Mouse (Mus musculus) urinary bladder, postnatal 4 days (tissue): ENCODE data around the gene Naaa.

Experiments
- DNase-seq, 2 experiments: peaks; one replicate each; pipeline ENCODE4 v3.0.0; 2021 to 2022; ENCODE audit warnings: low spot score in 2 of 2

Gene Naaa

GRCm38 (mm10) chr5:92277437-92278394, at the start of gene Naaa:
Naaa (minus strand) TSS chr5:92278170.
- peak; percentile 76 to 77 for DNase-seq

DNA sequence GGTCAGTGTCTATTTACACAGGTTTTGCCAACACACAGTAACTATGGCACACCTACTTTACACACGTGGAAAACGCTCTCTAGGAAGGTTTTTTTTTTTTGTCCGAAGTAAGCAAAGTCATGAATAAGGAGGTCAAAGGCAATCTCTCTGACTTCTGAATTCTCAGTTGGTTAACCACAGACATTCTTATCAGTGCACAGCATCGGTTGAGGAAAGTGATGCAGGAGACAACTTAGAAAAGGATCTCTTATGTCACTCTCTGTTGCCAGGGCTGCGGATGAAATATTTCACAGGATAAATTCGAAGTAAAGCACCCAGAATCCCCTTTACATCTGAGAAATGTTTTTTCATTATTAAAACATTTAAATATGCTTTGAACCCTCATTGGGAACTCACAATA, 49.4 kb upstream of the Naaa start:
- DNase-seq = no peak

GRCm38 (mm10) chr5:92323264-92323663, 45.3 kb upstream of the Naaa start:
- DNase-seq = peak in 1 of 2 experiments; percentile 51

DNA sequence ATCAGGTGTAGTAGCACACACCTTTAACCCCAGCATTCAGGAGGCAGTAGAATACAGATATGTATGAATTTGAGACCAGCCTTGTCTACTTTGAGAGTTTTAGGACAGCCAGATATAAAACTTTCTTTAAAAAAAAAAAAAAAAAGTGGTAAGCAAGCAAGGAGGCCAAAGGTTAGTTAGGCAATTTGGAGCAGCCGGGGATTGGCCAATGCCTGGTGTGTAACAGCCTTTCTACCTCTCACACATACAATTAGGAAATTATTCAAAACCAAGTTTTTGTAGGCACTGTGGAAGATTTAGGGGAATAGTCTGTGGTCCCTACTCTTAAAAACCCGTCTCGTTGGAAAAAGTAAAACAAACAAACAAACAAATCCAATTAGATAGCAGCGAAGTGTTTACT, 44.6 kb upstream of the Naaa start:
- DNase-seq = no peak

DNA sequence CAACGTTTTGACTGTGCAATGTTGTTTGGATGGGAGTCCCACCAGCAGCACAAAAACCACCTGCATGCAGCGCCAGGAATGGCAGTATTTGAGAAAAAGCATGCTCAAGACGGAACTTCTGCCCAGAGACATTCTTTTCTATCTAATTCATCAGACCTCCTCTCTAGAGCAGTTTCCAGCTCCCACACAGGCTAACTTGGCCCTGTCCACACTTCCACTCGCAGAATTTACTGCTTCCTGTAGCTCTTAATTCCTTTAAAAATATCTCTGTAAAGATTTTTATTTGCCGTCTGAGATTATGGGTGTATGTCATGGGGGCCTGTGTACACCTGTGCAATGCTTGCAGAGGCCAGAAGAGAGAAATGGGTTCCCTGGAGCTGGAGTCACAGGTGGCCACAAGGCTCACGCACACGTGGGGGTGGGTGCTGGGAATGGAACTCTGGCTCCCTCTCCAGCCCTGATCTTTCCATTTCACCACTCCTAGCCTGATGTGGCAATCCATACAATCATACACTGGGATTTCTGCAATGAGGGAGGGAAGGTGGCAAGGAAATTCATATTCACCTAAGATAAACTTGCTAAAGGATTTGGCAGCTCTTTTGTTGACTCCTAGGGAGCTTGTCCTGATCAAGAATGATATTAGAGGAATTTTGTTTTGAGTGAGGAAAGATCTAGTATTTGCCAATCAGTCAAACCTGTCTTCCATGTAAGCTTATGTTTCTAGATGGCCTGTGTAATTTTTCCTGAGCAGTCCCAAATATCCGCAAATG, 43.8 kb upstream of the Naaa start:
- DNase-seq = no peak

- DNase-seq = no peak
Measured at GRCm38 (mm10) chr5:92318596-92318995, 40.6 kb upstream of the Naaa start.

DNA sequence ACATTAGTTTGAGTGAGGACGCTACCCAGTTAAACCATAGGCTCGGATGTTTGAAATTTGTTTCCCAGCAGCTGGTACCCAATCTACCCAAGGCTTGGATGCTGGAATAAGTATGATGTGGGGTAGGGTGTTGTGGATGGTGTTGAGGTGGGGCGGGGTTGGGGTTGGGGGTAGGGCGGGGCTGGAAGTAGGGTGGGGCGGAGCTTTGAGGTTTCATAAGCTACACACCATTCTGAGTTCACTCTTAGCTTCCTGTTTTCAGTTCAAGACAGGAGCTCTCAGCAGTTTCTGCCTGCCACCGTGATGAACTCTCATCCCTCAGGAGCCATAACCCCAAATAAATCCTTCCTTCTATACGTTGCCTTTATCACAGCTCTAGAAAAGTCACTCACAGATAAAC, 40.1 kb upstream of the Naaa start:
- DNase-seq = no peak

- no peak for DNase-seq
Measured at GRCm38 (mm10) chr5:92313776-92314175, 35.8 kb upstream of the Naaa start.

DNA sequence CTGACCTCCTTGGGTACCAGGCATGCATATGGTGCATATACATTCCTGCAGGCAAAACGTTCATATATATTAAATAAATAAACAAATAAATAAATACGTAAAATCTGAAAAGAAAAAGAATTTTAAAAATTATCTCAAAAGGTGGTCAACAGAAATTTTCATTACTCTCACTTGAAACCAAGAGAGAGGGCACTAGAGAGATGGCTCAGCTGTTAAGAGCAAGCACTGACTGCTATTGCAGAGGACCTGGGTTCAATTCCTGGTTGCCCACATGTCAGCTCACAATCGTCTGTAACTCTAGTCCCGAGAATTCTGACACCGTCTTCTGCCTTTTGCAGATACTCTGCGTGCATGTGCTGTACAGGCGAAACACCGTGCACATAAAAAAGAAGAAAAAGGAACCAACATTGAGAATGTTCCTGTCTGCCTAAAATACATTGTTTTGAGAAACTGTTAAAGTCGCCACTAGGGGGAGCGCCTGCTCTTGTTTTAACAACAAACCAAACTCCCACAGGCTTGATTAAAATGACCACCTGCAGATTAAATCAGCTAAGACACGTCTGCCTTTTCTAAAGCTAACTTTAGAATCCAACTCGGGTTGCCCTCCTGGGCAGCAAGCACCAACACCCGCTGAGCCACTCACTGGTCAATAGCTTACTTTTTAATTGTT, 34.2 kb upstream of the Naaa start:
- DNase-seq = peak; percentile 57 to 85

DNA sequence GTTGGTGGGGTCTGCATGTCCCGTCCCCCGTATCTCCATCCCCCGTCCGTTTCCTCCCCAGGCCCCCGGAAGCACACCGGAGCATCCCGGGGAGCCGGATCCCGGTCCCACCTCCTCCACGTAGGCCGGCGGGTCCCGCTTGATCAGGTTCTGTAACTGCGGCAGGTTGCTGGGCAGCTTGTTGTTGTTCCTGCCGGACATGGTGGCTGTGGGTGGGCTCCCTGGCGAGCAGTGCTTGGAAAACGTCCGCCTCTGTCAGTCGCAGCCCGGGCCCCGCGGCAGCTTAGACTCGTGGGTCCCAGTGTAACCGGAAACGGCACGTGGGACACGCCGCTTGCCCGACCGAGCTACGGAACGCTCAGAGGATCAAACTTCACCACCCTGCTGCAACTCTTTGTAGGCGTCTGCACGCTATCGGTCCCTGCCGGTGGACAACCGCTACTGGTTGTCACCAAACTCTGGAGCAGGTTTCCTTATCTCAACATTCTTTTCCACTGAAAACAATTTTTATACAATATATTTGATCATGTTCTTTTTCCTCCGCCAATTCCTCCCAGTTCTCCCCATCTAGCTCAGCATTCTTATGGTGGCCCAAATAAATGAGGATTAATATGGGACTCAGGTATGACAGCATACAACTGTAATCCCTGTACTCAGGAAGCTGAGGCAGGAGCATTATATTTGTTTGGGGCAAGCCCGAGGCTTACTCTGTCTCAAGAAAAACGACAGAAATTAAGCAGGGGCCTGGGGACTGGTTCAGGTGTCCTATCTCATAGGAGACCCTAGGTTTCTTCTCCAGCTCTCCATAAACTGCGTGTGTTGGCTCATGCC, 31.9 kb upstream of the Naaa start, which contains the start of gene Sdad1:
TSS of gene Sdad1 (minus strand) at position 799 of the 831 bp plus-strand sequence.
- peak; percentile 89 to 93 for DNase-seq

DNA sequence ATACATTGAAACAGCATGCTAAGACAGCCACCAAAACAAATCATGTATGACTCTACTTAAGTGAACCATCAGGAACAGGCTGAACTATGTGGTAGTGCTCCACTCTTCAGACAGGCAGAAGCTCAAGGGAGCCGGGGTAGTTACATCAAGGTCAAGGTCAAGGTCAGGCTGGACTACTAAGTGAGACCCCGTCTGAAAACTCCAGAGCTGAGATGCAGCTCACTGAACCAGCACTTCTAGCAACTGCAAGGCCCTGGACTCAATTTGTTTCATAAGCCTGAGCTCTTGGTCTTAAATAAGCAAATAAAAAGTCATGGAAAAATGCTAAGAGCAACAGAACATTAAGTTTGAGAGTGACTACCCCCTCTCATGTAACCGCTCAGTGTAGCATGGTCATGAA, 26.3 kb upstream of the Naaa start:
- DNase-seq = no peak

GRCm38 (mm10) chr5:92302149-92302840, 24.3 kb upstream of the Naaa start:
- no peak for DNase-seq

DNA sequence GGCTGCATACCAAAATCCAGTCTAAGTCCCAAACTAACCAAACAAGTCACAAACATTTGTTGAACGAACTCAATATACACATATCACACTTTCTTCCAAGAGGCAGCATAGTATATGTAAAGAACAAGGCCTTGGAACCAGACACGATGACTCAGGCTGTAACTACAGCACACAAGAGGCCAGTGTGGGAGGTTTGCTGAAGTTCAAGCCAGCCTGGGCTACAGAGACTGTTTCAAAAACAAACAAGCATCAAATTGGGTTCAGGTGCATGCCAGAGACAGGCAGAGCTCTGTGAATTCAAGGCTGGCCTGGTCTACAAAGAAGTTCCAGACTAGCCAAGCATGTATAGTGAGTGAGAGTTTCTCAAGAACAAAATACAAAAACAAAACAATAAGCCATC, 16.6 kb upstream of the Naaa start:
- no peak for DNase-seq

DNA sequence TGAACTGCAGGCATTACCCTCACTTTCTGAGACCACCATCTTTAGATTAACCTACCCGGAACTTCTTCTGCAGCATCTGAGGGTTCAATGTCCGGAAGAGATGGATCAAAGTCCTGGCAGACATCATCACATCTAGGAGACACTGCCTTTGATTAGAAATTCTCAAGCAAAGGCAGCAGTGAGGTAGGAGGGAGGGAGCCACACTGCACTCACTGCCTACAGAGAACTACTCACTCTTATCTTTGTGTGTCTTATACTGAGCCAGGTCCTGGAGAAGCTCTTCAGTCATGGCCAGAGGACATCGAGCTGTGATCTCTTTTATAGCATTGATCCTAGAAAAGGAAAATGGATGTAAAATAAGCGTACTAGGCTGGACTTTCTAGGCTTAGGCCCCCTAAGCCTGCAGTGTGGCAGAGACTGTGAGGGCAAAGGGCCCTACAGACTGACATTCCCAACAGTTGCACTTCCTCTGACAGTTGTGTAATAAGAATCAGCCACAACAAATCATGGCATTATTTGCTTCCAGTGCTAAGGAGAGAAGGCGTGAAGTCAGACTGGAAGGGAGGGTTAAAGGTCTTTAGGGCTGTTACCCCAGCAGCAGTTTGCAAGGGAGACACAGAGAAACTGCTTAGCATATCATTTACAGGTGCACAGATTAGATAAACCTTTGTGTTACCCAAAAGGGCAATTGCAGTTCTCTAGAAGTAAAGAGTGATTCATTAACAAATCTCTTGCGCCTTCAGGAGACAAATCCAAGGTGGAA, 13.9 kb upstream of the Naaa start:
- DNase-seq = no peak

DNA sequence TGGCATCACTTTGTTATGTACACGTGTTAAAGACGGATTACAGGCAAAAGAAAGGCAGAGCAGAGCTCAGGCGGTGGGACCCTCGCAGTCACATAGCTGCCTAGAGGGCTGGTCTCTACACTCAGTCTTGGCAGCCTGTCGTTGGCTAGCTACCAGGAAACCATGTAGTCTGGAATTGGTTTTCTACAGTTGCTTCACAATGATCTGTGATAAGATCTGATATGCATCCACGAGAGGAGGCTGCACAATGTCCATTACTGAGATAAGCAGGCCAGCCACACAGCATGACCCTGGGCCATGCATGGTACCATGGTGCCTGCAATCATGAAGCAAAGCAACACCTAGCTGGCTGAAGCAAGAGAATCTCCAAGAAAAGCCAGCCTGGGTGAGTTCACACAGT, 9.9 kb upstream of the Naaa start:
- no peak for DNase-seq

DNA sequence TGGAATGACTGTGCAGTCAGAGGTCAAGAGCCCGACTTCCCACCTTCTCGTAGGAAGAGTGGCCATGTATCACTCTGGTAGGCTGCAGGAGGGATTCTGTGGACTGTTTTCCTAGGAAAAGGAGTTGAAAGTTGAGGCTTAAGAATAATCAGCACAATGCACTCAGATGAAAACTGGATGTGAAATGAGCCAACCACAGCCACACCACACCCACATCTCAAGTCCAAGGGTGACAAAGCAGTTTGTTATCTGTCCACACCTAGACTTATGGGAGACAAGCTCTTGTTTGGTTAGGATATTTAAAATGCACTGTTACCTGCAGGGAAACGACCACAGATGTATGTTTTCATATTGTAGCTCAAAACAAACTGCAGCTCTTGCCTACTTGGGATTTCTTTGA, 5.1 kb upstream of the Naaa start:
- DNase-seq = no peak

DNA sequence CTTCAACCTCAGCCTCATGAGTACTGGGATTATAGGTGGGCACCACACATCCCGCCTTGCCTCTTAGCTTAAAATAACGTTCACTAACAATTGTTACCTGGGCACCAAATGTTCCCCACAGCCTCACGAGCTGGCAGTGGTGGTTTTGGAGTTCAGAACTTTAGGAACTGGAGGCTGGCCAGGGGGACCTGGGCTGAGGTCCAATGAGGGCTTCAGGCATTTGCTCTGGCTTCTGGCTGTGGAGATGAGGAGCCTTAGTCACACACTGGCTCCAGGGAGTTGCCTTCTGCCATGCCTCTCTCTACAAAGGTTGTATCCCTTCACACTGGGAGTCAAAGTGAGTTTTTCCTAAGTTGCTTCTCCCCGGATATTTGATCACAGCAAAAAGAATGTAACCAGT, 4.6 kb upstream of the Naaa start:
- no peak for DNase-seq

GRCm38 (mm10) chr5:92278942-92279537, 1.1 kb upstream of the Naaa start:
- DNase-seq = no peak

DNA sequence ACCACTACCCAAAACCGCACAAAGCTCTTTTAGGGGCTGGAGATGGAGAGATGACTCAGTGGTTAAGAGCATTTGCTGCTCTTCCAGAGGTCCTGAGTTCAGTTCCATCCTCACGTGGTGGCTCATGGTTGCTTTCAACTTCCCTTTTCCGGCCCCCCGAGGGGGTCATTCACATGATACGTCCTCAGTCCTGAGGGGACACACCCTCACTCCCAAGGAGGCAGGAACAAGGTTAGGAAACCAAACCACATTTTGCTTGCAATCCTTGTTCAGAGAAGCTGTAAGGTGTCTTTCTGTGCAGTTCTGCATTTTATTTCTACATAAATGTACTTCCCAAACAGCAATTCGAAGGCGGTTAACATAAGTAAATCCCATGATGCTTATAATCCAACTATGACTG, 7.5 kb downstream of the Naaa start:
- no peak for DNase-seq
